Mouse (Mus musculus): ENCODE measurements at regions not wholly inside any gene's neighbourhood (a gene's known extent, or its start where the extent isn't known, plus 50 kb on each side); places are given as distances from the start of the nearest gene placed in this dataset.

GRCm38 (mm10) chr8:116344590-116345222, 160.1 kb upstream of the Dynlrb2 start:
- Histone ChIP-seq H3K4me3 (ENCODE audit: low read length) (no peak overlapping the region), H3K4me2 (ENCODE audit: low read length) (no peak overlapping the region), H3K9ac (ENCODE audit: low read depth, low read length) (no peak overlapping the region), H3K4me1 (ENCODE audit: control insufficient read depth, insufficient read depth, low read depth, low read length) (no peaks in the 10 kb centered on the region), H3K36me3 (ENCODE audit: control insufficient read depth, insufficient read depth, low read length) (no peaks in the 10 kb centered on the region), H3K9me3 (ENCODE audit: control insufficient read depth, low read length) (no peaks in the 10 kb centered on the region), H3K27ac (ENCODE audit: low read depth, low read length) (no peak overlapping the region), H3K27me3 (replicated peaks; ENCODE audit: control insufficient read depth, insufficient read depth, low read length) (no peaks in the 10 kb centered on the region)
- no peak for ATAC-seq
- 85% methylated on average over 5 of the region's 5 CpGs for WGBS

- no peaks in the 10 kb centered on the region for H3K36me3 ChIP-seq (ENCODE audit: control insufficient read depth, insufficient read depth, low read length)
- ATAC-seq, result no peak
- no peak overlapping the region for H3K4me3 ChIP-seq (ENCODE audit: low read length)
- no peaks in the 10 kb centered on the region for H3K9me3 ChIP-seq (ENCODE audit: control insufficient read depth, low read length)
- H3K4me1 ChIP-seq (ENCODE audit: control insufficient read depth, insufficient read depth, low read depth, low read length), result no peaks in the 10 kb centered on the region
- no peak overlapping the region for H3K4me2 ChIP-seq (ENCODE audit: low read length)
- no peaks in the 10 kb centered on the region for H3K27me3 ChIP-seq (replicated peaks; ENCODE audit: control insufficient read depth, insufficient read depth, low read length)
- H3K9ac ChIP-seq (ENCODE audit: low read depth, low read length), result no peak overlapping the region
- 76% methylated on average over 5 of the region's 5 CpGs for WGBS
- no peak overlapping the region for H3K27ac ChIP-seq (ENCODE audit: low read depth, low read length)
Observed at GRCm38 (mm10) chr8:116343534-116343933, 161.2 kb upstream of the Dynlrb2 start.

- H3K9me3 ChIP-seq (ENCODE audit: control insufficient read depth, low read length), result no peaks in the 10 kb centered on the region
- WGBS, result 87% methylated on average over 3 of the region's 3 CpGs
- H3K27me3 ChIP-seq (replicated peaks; ENCODE audit: control insufficient read depth, insufficient read depth, low read length), result no peaks in the 10 kb centered on the region
- H3K27ac ChIP-seq (ENCODE audit: low read depth, low read length), result no peak overlapping the region
- ATAC-seq, result no peak
- no peaks in the 10 kb centered on the region for H3K36me3 ChIP-seq (ENCODE audit: control insufficient read depth, insufficient read depth, low read length)
- H3K9ac ChIP-seq (ENCODE audit: low read depth, low read length), result no peak overlapping the region
- H3K4me3 ChIP-seq (ENCODE audit: low read length), result no peak overlapping the region
- no peaks in the 10 kb centered on the region for H3K4me1 ChIP-seq (ENCODE audit: control insufficient read depth, insufficient read depth, low read depth, low read length)
- no peak overlapping the region for H3K4me2 ChIP-seq (ENCODE audit: low read length)
Observed at GRCm38 (mm10) chr8:116334772-116335171, 170.0 kb upstream of the Dynlrb2 start.

GRCm38 (mm10) chr8:116334101-116334500, 170.7 kb upstream of the Dynlrb2 start:
- Histone ChIP-seq H3K27me3 (replicated peaks; ENCODE audit: control insufficient read depth, insufficient read depth, low read length) (no peaks in the 10 kb centered on the region), H3K4me3 (ENCODE audit: low read length) (no peak overlapping the region), H3K27ac (ENCODE audit: low read depth, low read length) (no peak overlapping the region), H3K36me3 (ENCODE audit: control insufficient read depth, insufficient read depth, low read length) (no peaks in the 10 kb centered on the region), H3K4me2 (ENCODE audit: low read length) (no peak overlapping the region), H3K9ac (ENCODE audit: low read depth, low read length) (no peak overlapping the region), H3K9me3 (ENCODE audit: control insufficient read depth, low read length) (no peaks in the 10 kb centered on the region), H3K4me1 (ENCODE audit: control insufficient read depth, insufficient read depth, low read depth, low read length) (no peaks in the 10 kb centered on the region)
- WGBS, result 96% methylated on average over 3 of the region's 3 CpGs
- ATAC-seq, result no peak

- Histone ChIP-seq H3K4me1 (ENCODE audit: control insufficient read depth, insufficient read depth, low read depth, low read length) (no peaks in the 10 kb centered on the region), H3K4me2 (ENCODE audit: low read length) (no peak overlapping the region), H3K4me3 (ENCODE audit: low read length) (no peak overlapping the region), H3K27me3 (replicated peaks; ENCODE audit: control insufficient read depth, insufficient read depth, low read length) (no peaks in the 10 kb centered on the region), H3K9me3 (ENCODE audit: control insufficient read depth, low read length) (no peaks in the 10 kb centered on the region), H3K27ac (ENCODE audit: low read depth, low read length) (no peak overlapping the region), H3K36me3 (ENCODE audit: control insufficient read depth, insufficient read depth, low read length) (no peaks in the 10 kb centered on the region), H3K9ac (ENCODE audit: low read depth, low read length) (no peak overlapping the region)
- WGBS, result 83% methylated on average over 13 of the region's 13 CpGs
- ATAC-seq, result no peak
Observed at GRCm38 (mm10) chr8:116320014-116320680, 184.6 kb upstream of the Dynlrb2 start.

GRCm38 (mm10) chr8:116315410-116315809, 189.4 kb upstream of the Dynlrb2 start:
- Histone ChIP-seq H3K4me3 (ENCODE audit: low read length) (no peak overlapping the region), H3K27me3 (replicated peaks; ENCODE audit: control insufficient read depth, insufficient read depth, low read length) (no peaks in the 10 kb centered on the region), H3K4me1 (ENCODE audit: control insufficient read depth, insufficient read depth, low read depth, low read length) (no peaks in the 10 kb centered on the region), H3K27ac (ENCODE audit: low read depth, low read length) (no peak overlapping the region), H3K9ac (ENCODE audit: low read depth, low read length) (no peak overlapping the region), H3K4me2 (ENCODE audit: low read length) (no peak overlapping the region), H3K9me3 (ENCODE audit: control insufficient read depth, low read length) (no peaks in the 10 kb centered on the region), H3K36me3 (ENCODE audit: control insufficient read depth, insufficient read depth, low read length) (no peaks in the 10 kb centered on the region)
- whole genome bisulfite sequencing, result 42% methylated on average over 5 of the region's 5 CpGs
- no peak for ATAC-seq

- 82% methylated on average over 12 of the region's 12 CpGs for WGBS
- no peak for ATAC-seq
Observed at GRCm38 (mm10) chr8:116314429-116315092, 190.2 kb upstream of the Dynlrb2 start.

GRCm38 (mm10) chr8:116298891-116299290, 205.9 kb upstream of the Dynlrb2 start:
- H3K27ac ChIP-seq (ENCODE audit: low read depth, low read length), result no peak overlapping the region
- H3K9me3 ChIP-seq (ENCODE audit: control insufficient read depth, low read length), result no peaks in the 10 kb centered on the region
- H3K9ac ChIP-seq (ENCODE audit: low read depth, low read length), result no peak overlapping the region
- ATAC-seq, result no peak
- H3K27me3 ChIP-seq (replicated peaks; ENCODE audit: control insufficient read depth, insufficient read depth, low read length), result no peaks in the 10 kb centered on the region
- H3K4me2 ChIP-seq (ENCODE audit: low read length), result no peak overlapping the region
- H3K4me1 ChIP-seq (ENCODE audit: control insufficient read depth, insufficient read depth, low read depth, low read length), result no peaks in the 10 kb centered on the region
- WGBS, result 88% methylated on average over 7 of the region's 7 CpGs
- H3K36me3 ChIP-seq (ENCODE audit: control insufficient read depth, insufficient read depth, low read length), result no peaks in the 10 kb centered on the region
- no peak overlapping the region for H3K4me3 ChIP-seq (ENCODE audit: low read length)

More at GRCm38 (mm10) chr8:116314429-116315092, 190.2 kb upstream of the Dynlrb2 start:
- no peaks in the 10 kb centered on the region for H3K36me3 ChIP-seq (ENCODE audit: control insufficient read depth, insufficient read depth, low read length)
- no peak overlapping the region for H3K27ac ChIP-seq (ENCODE audit: low read depth, low read length)
- H3K4me2 ChIP-seq (ENCODE audit: low read length), result no peak overlapping the region
- H3K4me1 ChIP-seq (ENCODE audit: control insufficient read depth, insufficient read depth, low read depth, low read length), result no peaks in the 10 kb centered on the region
- H3K4me3 ChIP-seq (ENCODE audit: low read length), result no peak overlapping the region
- H3K9ac ChIP-seq (ENCODE audit: low read depth, low read length), result no peak overlapping the region
- H3K27me3 ChIP-seq (replicated peaks; ENCODE audit: control insufficient read depth, insufficient read depth, low read length), result no peaks in the 10 kb centered on the region
- no peaks in the 10 kb centered on the region for H3K9me3 ChIP-seq (ENCODE audit: control insufficient read depth, low read length)

- WGBS, result 85% methylated on average over 6 of the region's 6 CpGs
- no peak overlapping the region for H3K4me3 ChIP-seq (ENCODE audit: low read length)
- ATAC-seq, result no peak
- H3K4me1 ChIP-seq (ENCODE audit: control insufficient read depth, insufficient read depth, low read depth, low read length), result no peaks in the 10 kb centered on the region
- no peaks in the 10 kb centered on the region for H3K36me3 ChIP-seq (ENCODE audit: control insufficient read depth, insufficient read depth, low read length)
- H3K9me3 ChIP-seq (ENCODE audit: control insufficient read depth, low read length), result no peaks in the 10 kb centered on the region
- H3K27me3 ChIP-seq (replicated peaks; ENCODE audit: control insufficient read depth, insufficient read depth, low read length), result no peaks in the 10 kb centered on the region
- H3K27ac ChIP-seq (ENCODE audit: low read depth, low read length), result no peak overlapping the region
- no peak overlapping the region for H3K9ac ChIP-seq (ENCODE audit: low read depth, low read length)
- H3K4me2 ChIP-seq (ENCODE audit: low read length), result no peak overlapping the region
Observed at GRCm38 (mm10) chr8:116290671-116291245, 214.0 kb upstream of the Dynlrb2 start.

Data from hindbrain, embryonic 16.5 days (tissue).